Mouse (Mus musculus): ENCODE results near the gene Nfe2.
A peak's percentile ranks its signal among the peaks of the same experiment; 100 is the strongest.
"Not testable (repeated sequence)": the region's sequence is repeated elsewhere in the genome, so short reads cannot be mapped to it uniquely, and the experiment has no call there.

Nfe2 gene

DNA sequence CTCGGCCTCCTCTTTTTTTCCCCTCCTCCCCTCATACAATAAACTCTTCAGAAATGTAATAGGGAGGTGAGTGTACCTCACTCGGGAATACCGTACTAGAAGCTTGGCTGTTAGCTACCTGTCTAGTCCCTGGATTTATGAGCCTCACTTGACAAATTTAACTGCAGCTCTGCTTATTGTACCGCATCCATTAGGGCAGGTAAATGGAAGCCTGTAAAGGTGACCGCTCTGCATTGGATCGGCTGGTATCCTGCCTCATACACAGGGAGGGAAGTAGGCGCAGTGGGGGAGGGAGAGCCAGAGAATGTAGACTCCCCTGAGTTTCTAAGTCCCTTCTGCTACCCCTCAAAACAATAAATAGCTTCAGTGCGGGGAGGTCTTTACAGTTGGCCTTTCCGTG, 32.6 kb upstream of the Nfe2 start:
- DNase-seq (ENCODE audit: low spot score), result no peak

DNA sequence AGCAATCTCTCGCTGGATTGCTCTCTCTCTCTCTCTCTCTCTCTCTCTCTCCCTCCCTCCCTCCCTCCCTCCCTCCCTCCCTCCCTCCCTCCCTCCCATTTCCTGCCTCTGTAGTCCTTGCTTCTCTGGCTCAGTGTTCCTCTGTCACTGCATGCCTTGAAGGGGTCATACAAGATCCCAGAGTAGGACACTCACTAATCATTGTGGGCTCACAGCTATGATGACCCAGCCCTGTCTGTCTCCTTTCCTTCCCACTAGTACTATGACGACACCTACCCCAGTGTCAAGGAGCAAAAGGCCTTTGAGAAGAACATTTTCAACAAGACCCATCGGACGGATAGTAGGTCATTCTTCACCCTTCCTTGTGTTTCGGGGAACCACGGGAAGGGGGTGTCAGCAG, 32.2 kb upstream of the Nfe2 start:
- no peak for DNase-seq (ENCODE audit: low spot score)

DNA sequence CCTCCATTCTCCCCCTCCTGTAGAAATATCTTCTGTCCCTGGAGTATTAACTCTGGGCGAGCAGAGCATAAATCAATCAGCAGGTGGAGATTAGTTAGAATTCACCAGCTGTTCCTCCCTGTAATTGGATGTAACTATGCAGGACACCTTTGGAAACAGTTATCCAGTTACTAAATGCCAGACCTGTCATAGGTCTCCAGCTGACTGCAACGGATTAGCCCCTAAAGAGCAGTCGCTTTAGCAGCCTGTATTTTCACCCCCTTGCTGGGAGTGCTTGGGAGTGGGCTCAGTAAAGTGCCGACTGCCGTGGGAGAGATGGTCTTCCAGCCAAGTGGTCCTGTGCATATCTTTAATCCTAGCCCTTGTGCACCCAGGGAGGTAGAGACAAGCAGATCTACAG, 31.4 kb upstream of the Nfe2 start:
- DNase-seq (ENCODE audit: low spot score), result no peak

DNA sequence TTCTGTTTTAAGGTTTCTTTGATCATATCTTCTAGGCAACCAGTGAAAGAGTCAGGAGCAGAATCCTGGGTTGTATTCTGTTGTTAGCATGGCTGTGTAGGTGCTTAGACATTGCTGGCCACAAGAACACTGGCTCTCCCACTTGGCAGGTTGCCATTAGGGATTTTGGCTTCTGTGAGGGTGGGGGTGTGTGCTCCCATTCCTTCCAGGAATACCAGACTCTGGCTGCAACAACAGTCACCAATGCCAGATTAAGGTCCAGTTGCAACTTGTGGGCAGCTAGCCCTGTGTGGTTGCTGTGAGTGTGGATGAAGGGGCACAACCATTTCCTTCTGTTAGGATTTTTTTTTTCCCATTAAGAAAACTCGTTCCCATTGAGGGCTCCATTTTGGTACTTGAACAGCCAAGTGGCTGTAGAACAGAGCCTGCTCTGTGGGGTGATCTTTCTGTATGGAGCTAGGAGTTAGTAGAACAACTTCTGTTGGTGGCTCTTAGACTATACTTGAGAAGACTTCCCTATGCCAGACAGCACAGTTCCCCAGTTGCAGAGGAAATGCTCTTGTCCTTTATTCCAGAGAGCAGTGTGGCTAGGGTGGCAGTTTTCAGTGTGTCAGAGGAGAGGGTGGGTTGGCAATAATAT, 27.7 kb upstream of the Nfe2 start:
- DNase-seq (ENCODE audit: low spot score), result no peak

DNA sequence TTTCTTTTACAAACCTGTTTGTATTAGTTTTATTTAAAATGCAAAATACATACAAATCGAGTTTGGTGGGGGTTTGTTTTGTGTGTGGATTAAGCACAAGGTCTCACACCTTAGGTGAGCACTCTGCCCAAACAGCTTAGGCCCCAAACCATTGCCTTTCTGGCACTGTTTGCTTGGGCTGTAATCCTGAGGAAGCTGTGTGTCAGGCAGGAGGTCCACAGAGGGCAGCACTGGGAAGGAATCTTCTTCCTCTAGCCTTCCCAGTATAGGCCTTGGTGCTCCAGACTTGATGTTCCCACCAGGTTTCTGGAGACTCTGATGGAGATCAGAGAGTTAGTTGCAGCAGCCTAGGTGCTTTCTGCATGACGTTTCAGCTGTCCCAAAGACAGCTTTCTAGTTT, 26.4 kb upstream of the Nfe2 start:
- no peak for DNase-seq (ENCODE audit: low spot score)

DNA sequence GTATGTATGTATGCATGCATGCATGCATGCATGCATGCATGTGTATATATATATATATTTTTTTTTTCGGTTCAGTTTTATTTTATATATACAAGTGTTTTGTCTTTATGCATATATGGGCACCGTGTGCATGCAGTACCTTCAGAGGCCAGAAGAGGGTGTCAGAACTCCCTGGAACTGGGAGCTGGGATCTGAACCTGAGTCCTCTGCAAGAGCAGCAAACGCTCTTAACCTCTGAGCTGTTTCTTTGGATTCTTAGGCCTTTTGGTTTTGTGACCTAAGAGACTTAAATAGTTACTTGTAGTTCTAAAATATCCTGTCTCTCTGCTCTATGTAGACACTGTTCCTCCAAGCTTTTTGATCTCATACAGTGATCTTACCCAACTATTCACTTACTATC, 25.9 kb upstream of the Nfe2 start:
- no peak for DNase-seq (ENCODE audit: low spot score)

DNA sequence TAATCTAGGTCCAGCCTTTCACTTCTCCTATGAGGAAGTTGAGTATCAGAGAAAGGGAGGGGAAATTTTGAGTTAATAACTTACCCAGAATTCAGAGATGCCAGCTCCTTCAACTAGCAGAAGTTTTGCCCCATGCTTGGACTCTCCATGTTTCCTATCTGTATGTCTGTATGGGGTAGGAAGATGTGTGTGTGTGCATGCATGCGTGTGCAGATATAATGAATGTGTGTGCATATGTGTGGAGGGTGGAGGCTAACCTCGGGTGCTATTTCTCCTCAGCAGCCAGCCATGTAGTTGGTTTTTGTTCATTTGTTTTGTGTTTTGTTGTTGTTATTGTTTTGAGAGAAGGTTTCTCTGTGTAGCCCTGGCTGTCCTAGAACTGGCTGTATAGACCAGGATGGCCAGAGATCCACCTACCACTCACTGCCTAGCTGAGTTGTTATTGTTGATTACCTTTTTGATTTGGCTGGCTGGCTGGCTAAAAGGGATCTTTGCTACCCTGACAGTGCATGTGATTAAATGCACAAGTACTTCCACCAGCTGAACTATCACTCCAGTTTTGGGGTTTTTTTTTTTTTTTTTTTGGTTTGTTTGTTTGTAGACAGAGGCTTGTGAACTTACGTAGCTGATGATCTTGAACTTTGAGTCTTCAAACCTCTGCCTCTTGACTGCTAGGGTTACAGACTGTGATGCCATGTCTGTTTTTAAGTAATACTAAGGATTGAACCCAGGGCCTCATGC, 23.4 kb upstream of the Nfe2 start:
- no peak for DNase-seq (ENCODE audit: low spot score)

DNA sequence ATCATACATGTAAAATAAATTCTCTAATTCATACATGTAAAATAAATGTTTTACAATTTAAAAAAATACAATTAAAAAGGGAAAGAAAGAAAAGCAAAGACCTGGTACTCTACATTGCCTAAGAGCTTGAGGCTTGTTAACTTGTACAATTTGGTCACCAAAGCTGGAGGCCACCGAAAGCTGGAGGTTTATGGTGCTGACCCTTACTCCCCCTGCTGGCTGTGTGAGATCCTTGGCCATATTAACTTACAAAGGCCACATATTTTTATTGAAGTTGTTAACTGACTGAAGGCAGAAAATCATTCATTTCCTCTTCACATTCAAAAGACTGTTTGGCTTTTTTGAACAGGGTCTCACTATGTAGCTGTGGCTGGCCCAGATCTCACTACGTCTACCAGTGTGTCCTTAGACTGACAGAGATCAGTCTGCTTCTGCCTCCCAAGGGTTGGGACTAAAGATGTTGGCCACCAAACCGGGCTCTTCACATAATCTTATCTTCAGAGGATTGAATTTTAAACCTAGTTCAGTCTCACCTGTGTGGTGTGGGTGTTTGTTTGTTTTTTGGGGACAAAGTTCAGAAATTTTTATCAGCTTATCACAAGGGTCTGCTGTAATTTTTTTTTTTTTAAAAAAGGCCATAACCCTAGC, 22.7 kb upstream of the Nfe2 start:
- peak; percentile 66 for DNase-seq (ENCODE audit: low spot score)

DNA sequence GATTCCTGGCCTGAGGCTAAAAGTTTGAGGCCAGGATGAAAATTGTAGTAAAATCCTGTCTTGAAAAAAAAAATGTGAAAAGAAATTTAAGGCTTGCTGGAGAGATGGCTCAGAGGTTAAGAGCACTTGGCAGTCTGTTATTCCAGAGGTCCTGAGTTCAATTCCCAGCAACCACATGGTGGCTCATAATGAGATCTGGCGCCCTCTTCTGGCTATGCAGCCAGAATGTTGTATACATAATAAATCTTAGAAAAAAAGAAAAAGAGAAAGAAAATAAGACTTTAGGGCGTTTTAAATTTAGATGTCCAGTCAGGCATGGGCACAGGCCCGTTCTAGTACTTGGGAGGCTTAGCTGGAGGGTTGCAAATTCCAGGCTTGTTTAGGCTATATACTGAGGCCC, 21.5 kb upstream of the Nfe2 start:
- DNase-seq (ENCODE audit: low spot score), result no peak

DNA sequence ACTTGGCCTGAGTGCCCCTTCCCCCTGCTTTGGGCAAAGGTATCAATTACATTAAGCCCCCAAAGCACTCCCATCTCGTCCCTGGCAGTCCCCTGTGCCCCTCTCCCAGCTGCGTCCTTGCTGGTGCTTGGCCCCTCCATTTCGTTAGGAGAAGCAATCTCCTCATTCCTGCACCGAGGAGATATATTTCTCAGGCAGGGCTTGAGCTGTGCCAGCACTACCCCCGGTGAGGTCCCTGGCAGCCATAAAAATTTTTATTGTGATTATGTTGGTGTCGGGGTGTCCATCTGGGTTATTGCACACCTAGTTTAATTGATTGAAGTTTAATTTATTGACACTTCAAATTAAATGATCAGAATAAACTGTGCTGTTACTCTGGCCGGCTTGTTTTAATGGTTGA, 19.7 kb upstream of the Nfe2 start:
- DNase-seq (ENCODE audit: low spot score), result no peak

DNA sequence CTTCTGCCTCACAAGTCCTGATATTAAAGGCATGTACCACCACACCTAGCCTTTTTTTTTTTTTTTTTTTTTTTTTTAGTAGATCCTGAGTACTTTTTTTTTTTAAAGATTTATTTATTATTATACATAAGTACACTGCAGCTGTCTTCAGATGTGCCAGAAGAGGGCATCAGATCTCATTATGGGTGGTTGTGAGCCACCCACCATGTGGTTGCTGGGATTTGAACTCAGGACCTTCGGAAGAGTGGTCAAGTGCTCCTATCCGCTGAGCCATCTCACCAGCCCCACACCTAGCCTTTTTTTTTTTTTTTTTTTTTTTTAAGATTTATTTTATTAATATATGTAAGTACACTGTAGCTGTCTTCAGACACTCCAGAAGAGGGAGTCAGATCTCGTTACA, 17.7 kb upstream of the Nfe2 start:
- DNase-seq (ENCODE audit: low spot score), result not testable (repeated sequence)

DNA sequence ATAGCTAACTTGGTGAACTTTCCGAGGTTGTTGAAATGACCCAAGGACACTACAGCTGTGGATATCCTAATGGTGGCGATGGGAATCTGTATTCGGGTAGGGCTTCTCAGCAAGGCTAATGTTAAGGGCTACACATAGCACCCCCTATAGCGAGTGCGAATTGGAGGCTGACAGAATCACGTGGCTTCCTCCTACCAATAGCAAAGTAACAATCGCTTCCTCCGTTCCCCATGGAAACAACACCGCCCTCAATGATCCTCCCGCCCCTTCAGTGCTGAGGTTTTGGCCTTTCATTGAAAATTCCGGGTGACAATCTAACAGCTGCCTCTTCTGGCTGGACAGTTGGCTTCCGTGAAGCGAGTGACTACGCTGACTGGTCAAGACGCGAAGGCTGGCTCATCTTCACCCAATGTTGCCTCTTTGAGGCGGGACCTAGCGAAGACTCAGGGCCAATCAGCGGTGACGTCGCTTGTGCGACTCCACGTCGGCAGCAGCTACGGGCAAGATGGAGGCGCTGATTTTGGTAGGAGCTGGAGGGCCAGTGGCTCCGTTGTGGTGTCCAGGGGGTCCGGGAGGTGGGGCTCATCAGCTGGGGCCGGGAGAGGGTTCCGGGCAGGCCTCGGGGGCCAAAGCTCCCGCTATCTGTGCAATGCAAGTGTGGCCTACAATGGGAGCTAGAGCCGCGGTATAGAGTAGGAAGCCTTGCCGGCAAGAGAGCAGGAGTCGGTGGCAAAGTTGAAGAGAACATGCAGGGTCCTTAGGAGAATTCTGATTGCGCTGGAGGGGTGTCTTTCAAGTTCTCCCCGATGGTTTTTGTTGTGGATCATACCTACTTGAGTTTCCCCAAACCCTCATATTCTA, 14.4 kb upstream of the Nfe2 start, which contains the start of gene Copz1:
Copz1 (plus strand) TSS at position 296 of the 861 bp plus-strand sequence.
- peak; percentile 98 for DNase-seq (ENCODE audit: low spot score)

DNA sequence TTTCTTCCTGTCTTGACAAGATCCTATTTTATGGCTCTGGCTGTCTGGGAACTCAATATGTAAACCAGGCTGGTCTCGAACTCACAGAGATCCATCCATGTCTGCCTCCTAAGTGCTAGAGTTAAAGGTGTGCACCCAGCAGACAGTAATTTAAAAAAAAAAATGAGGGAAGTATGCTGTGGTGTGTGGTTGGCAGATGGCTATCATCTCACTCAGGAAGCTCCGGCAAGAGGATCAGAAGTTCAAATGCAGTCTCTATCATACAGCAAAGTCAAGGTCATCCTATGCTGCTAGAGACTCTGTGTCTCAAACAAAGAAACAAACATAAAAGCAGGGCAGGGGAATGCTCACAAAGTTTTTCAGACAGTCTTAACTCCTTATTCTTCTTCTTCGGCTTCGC, 10.7 kb upstream of the Nfe2 start:
- no peak for DNase-seq (ENCODE audit: low spot score)

DNA sequence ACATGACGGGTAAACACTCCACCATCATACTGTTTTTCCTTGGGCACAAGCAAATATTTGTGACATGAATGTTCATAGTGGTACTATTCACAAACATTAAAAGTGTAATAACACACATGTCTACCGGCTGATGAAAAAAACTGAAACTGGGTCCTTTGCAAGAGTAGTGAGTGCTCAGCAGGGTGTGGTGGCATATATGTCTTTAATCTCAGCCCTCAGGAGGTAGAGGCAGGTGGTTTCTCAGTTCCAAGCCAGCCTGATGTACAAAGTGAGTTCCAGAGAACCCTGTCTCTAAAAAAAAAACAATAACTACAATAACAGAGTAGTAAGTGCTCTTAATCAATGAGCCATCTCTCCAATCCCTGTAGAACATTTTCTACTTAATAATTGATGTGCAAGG, 6.6 kb upstream of the Nfe2 start:
- DNase-seq (ENCODE audit: low spot score), result no peak

DNA sequence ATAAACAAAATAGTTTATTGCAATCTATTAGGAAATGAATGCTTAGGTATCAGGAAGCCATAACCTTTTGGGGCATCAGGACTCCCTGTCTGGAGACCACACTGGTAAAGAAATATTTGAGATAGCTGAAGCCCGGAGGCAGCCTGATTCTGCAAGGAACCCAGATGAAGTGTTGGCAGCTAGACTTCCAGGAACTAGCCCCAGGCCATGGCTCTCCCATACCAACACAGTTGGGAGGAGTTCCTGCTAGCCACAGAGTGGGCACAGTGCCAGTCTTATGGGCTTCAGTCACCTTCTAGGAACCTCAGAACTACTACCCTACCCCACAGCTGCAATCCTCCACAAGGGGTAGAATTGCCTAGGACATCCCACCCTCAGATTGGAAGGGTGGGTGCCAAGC, 1.8 kb upstream of the Nfe2 start:
- DNase-seq (ENCODE audit: low spot score), result no peak

DNA sequence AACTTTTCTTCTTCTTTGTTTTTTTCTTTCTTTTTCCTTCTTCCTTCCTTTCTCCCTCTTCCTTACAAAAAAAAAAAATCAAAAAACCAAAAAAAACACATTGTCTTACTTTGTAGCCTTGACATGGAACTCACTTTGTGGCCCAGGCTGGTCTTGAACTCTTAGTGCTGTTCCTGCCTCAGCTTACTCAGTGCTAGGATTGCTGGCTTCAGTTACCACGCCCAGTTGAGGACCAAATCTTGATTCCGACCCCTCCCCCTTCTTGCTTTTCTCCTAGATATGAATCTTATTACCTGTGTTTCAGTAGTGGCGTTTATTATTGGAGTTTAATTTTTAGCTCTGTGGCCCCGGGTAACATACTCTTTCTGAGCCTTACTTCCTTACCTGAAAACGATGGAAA, 959 bp upstream of the Nfe2 start:
- DNase-seq (ENCODE audit: low spot score), result no peak

DNA sequence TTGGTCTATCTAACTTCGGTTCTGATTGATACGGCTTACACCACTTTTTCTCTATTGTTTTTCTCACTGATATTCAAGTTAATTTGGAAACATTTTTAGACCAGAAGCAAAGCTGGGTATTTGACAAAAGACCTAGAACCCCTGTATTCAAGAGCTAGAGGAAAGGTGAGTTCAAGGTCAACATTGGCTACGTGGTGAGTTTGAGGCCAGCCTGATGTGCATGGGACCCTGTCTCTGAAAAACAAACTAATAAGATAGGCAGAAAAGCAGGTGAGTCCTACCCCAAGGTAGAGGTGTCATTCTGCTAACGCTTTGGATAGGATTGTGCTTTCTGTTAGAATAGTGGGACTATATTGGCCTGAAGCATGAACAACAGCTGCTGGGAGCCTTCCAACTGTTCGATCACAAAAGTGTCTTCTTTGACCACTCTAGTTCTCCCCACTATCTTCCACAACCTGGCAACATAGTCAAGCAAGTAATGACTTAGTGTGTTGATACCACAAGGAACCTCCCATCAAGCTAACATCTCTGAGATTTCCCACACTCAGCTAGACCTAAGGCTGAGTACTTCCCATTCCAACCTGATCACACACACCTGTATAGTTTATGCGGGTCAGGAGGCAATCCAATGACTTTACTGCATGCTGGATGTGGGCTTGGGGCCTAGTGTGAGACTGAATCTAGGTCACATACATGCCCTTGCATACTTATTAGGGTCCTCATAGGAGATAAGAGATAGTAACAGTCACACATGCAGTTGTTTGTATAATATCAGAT, 1.8 kb downstream of the Nfe2 start:
- DNase-seq (ENCODE audit: low spot score), result no peak

DNA sequence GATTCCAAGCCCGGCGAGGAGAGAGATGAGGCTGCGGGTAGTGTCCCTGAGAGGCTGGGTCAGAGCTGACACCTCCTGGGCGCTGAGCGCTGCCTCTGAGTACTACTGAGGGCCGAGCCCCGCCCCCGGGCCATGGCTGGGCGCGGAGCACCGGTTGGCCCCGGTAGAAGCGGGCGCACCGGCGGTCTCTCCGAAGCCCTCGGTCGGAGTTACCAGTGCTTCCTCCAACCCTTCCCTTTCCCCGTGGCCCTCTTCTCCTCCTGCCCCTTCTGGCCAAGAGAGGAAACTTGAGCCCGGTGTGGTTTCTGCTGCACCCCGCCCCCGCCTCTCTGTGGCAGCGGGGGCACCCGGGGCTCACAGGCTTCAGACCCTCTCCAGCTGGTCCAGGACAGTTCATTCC, 3.0 kb downstream of the Nfe2 start:
- DNase-seq (ENCODE audit: low spot score), result no peak

DNA sequence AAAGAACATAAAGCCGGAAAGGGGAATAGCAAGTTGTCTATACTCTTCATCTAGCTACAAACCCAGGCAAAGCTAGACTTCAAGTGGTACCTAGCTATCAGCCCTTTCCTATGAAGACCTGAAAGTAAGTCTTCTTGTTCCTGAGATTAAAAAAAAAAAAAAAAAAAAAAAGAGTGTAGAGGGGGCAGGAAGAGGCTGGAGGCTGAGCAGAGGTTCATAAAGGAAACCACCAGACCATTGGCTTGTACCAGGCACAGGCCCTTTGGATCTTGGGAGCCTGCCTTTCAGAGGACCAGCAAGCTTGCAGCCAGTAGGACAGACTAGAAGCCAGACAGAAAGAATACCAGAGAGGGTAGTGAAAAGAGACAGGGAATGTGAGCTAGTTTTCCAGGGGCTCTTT, 4.9 kb downstream of the Nfe2 start:
- no peak for DNase-seq (ENCODE audit: low spot score)

DNA sequence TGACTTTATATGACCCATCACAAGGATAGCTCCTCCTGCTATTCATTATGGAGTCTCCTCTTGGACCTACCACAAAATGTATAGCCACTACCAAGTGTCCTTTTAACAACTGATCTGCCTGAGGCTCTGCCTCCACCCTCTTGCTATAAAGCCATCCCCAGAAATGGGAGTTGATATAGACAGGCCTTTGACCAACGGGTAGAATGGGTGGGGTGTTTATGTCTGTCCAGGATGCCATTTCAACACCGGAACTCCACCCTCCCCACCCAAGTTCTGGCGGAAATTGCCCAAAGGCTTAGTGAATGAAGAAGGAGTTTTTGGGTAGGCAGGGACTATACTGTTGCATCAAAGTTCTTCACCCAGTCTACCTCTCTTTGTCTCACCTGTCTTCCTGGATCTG, 5.5 kb downstream of the Nfe2 start:
- no peak for DNase-seq (ENCODE audit: low spot score)

DNA sequence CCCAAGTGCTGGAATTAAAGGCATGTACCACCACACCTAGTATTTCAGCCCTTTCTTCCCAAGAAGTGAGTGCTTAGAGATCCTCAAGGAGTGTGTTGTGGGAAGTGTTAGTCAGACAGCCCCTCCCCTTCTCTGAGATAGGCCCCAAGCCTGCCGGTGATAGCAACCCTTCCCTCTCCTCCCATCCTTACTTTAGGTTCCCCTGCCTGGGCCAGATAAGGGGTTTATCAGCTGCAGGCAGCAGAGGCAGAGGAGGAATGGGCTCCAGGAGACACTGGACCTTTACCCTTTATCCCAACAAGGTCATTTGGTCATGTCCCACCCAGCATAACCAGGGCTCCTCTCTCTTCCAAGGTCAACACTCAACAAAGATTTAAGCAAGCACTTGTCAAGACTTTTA, 6.6 kb downstream of the Nfe2 start:
- peak; percentile 54 for DNase-seq (ENCODE audit: low spot score)

Data from yolk sac, embryonic 10.5 days (tissue).